Mouse (Mus musculus): ENCODE data around the gene Spcs1. TPM values are rescaled to one million over a fixed set of nuclear protein-coding genes. Genes with fewer than 3 reads are reported as not detected.

Spcs1 gene
- 337 and 341 TPM in 2 replicates for polyA plus RNA-seq (2016; fragmentation: Nextera tagmentation; extraction: Ambion mirVana)

GRCm38 (mm10) chr14:31001307-31002205 lies at the start of gene Spcs1, which contains the start of gene Glt8d1:
Spcs1 (minus strand) TSS chr14:31001672.
Glt8d1 (plus strand) TSS chr14:31001400.
- peak; percentile 90 for ATAC-seq (ENCODE audit: insufficient number of reproducible peaks, insufficient read depth, low FRiP score, low TSS enrichment)
- no peaks in the 10 kb centered on the region for H3K27me3 ChIP-seq
- peaks cover 8% of the 10 kb centered on the region; the same call in 1 of the 2 replicates for H3K4me1 ChIP-seq
- WGBS, result under 1% methylated on average over 84 of the region's 84 CpGs
- peak within 1 kb of the TSS; percentile 94 for H3K4me3 ChIP-seq
- peaks cover 12% of the 10 kb centered on the region; the same call in 1 of the 2 replicates for H3K36me3 ChIP-seq
- H3K4me2 ChIP-seq (replicated peaks), result peak within 1 kb of the TSS; percentile 75
- H3K9me3 ChIP-seq, result no peaks in the 10 kb centered on the region
- H3K9ac ChIP-seq, result peak within 1 kb of the TSS; percentile 91
- H3K27ac ChIP-seq, result peak within 1 kb of the TSS; percentile 91

DNA sequence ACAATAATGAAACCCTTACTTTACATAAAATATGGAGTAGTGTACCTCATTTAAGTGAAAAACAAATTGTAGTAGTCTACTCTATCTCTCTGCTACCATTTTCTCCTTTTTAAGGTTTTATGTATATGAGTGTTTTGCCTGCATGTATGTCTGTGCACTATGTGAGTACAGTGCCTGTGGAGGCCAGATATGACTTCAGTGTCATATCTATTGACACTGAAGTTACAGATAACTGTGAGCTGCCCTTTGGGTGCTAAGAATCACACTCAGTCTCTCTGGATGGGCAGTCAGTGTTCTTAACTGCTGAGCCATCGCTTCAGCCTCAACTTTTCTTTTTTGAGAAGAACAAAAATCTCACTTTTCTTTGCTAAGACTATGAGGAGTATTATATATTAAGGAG lies 44.3 kb upstream of the Spcs1 start:
- Histone ChIP-seq H3K4me2 (replicated peaks) (no peak overlapping the region), H3K9ac (no peak overlapping the region), H3K9me3 (no peaks in the 10 kb centered on the region), H3K4me1 (no peaks in the 10 kb centered on the region), H3K27me3 (no peaks in the 10 kb centered on the region), H3K4me3 (no peak overlapping the region), H3K36me3 (peaks cover 63% of the 10 kb centered on the region), H3K27ac (no peak overlapping the region)
- ATAC-seq (ENCODE audit: insufficient number of reproducible peaks, insufficient read depth, low FRiP score, low TSS enrichment), result no peak
- 94% methylated on average over 1 of the region's 1 CpGs for WGBS

DNA sequence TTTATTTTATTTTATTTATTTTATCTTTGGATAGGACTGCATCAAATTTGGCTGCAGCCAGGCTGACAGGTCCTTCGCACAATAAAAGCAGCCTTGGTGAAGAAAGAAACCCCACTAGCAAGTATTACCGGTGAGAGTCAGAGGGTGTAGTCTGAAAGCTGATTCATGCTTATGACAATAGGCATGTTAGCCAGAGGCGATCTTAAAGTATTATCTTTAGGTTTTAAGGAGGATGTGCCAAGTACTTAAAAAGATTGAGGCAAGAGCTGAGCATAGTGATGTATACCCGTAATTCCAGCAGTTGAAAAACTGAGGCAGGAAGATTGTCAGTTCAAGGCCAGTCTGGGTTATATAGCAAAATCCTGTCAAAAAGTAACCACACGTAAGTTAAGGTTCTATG lies 43.8 kb upstream of the Spcs1 start:
- Histone ChIP-seq H3K27ac (no peak overlapping the region), H3K4me1 (no peaks in the 10 kb centered on the region), H3K4me2 (replicated peaks) (no peak overlapping the region), H3K36me3 (peaks cover 58% of the 10 kb centered on the region), H3K27me3 (no peaks in the 10 kb centered on the region), H3K9me3 (no peaks in the 10 kb centered on the region), H3K4me3 (no peak overlapping the region), H3K9ac (no peak overlapping the region)
- no peak for ATAC-seq (ENCODE audit: insufficient number of reproducible peaks, insufficient read depth, low FRiP score, low TSS enrichment)
- 92% methylated on average over 5 of the region's 5 CpGs for WGBS

DNA sequence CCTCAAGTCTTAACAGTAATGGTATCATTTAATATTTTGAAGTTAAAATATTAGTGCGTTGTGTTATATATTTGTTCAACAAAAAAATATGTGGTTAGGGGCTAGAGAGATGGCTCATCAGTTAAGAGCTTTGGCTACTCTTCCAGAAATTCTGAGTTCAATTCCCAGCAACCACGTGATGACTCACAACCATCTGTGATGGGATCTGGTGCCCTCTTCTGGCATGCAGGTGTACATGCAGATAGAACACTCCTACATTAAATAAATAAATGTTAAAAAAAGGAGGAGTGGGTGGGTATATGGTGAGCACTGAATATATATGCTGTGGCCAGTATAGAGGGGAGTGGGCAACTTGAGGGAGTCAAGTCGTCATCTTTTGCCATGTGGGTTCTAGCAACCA lies 24.3 kb upstream of the Spcs1 start:
- no peaks in the 10 kb centered on the region for H3K27me3 ChIP-seq
- H3K4me3 ChIP-seq, result no peak overlapping the region
- no peak for ATAC-seq (ENCODE audit: insufficient number of reproducible peaks, insufficient read depth, low FRiP score, low TSS enrichment)
- WGBS, result 76% methylated on average over 3 of the region's 3 CpGs
- H3K4me2 ChIP-seq (replicated peaks), result no peak overlapping the region
- H3K9me3 ChIP-seq, result no peaks in the 10 kb centered on the region
- H3K36me3 ChIP-seq, result peaks cover 64% of the 10 kb centered on the region
- H3K4me1 ChIP-seq, result no peaks in the 10 kb centered on the region
- no peak overlapping the region for H3K9ac ChIP-seq
- no peak overlapping the region for H3K27ac ChIP-seq

DNA sequence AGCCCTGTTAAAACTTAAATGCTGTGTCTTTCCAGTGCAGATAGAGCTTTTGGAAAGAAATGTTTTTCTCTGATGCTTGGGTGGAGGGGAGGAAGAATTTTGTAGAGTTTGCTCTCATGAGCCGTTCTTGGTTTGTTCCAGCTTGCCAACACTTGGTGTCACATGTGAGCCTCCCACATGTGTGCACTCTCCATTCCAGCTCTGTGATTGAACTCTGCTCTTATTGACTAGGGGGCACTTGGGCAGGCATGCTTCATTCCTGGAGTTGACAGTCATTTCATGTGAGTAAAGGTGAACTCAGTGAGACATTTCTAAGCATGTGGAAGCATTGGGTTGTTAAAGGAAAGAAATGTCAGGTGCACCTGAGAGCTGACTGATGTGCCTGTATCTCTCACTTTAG lies 21.1 kb upstream of the Spcs1 start:
- ATAC-seq (ENCODE audit: insufficient number of reproducible peaks, insufficient read depth, low FRiP score, low TSS enrichment), result no peak
- H3K4me2 ChIP-seq (replicated peaks), result no peak overlapping the region
- 63% methylated on average over 1 of the region's 1 CpGs for WGBS
- no peak overlapping the region for H3K27ac ChIP-seq
- peaks cover 15% of the 10 kb centered on the region for H3K4me1 ChIP-seq
- H3K9me3 ChIP-seq, result no peaks in the 10 kb centered on the region
- H3K36me3 ChIP-seq, result peaks cover 42% of the 10 kb centered on the region
- no peaks in the 10 kb centered on the region for H3K27me3 ChIP-seq
- no peak overlapping the region for H3K9ac ChIP-seq
- H3K4me3 ChIP-seq, result no peak overlapping the region

DNA sequence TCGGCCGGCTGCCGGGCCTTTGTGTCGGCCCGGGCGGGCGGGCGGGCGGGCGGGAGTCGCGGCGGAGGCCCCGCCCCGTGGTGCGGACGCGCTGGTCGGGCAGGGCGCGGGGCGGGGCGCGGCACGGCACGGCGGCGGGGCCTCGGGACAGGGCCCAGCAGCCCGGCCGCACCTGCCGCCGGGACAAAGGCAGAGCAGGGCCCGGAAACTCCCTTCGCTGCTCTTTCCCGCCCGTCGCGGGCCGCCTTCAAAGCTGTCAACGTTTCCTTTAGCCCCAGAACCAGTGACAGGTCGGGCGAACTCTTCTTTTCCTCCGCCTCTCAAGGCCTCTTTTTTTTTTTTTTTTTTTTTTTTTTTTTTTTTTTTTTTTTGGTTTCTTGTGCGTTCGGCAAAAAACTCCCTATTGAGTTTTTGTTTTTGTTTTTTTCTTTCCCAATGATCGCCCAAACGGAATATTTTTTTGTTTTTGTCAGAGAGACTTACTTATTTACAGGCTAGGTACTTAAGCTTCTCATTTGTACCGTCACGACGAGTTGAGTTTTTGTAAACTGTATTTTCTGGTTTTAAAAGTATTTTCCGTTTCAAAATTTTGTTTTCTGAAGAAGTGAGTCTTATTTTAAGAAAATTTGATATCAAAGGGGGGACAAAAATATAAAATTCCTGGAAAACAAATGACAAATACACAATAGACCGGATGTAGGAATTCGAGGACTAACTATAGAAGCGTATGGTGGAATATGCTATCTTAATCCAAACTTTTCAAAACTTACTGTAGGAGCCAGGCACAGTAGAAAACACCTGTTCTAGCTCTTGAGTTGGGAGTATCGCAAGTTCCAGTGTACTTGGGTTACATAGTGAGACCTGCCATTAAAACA lies 18.1 kb upstream of the Spcs1 start:
- Histone ChIP-seq H3K9ac (peak overlapping the region; percentile 93), H3K27me3 (no peaks in the 10 kb centered on the region), H3K4me2 (replicated peaks) (peak overlapping the region; percentile 54), H3K9me3 (no peaks in the 10 kb centered on the region), H3K27ac (peak overlapping the region; percentile 97), H3K36me3 (peaks cover 43% of the 10 kb centered on the region), H3K4me1 (peaks cover 18% of the 10 kb centered on the region), H3K4me3 (peak overlapping the region; percentile 82)
- 8% methylated on average over 33 of the region's 56 CpGs for WGBS
- ATAC-seq (ENCODE audit: insufficient number of reproducible peaks, insufficient read depth, low FRiP score, low TSS enrichment), result peak; percentile 93

DNA sequence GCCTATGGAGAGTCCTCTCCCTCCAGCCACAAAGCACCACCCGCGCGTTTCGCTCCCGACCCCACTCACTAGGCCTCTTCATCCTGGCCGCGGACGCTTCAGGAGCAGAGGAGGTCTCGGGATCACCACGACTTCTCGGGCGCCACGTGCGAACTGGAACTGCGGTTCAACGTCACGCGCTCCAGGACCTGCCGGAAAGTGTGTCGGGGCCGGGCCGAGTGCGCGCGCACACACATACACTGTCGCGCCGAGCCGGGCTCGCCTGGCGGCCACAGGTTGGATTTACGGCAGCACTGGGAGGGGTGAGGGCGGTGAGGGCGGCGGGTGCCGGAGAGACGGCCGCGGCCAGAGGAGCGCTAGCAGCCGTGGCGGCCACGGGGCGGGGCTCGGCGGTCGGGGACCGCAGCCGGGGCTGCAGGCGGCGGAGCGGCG lies 17.4 kb upstream of the Spcs1 start, which contains the start of the genes Pbrm1 and Gnl3:
Pbrm1 (plus strand) TSS at position 279 of the 432 bp plus-strand sequence.
Gnl3 (minus strand) TSS at position 293 of the 432 bp plus-strand sequence.
- peaks cover 18% of the 10 kb centered on the region for H3K4me1 ChIP-seq
- H3K36me3 ChIP-seq, result peaks cover 46% of the 10 kb centered on the region
- peak within 1 kb of the TSS; percentile 82 for H3K4me3 ChIP-seq
- no peaks in the 10 kb centered on the region for H3K27me3 ChIP-seq
- no peaks in the 10 kb centered on the region for H3K9me3 ChIP-seq
- peak within 1 kb of the TSS; percentile 97 for H3K27ac ChIP-seq
- H3K4me2 ChIP-seq (replicated peaks), result peak within 1 kb of the TSS; percentile 73
- peak within 1 kb of the TSS; percentile 93 for H3K9ac ChIP-seq
- WGBS, result under 1% methylated on average over 48 of the region's 53 CpGs
- ATAC-seq (ENCODE audit: insufficient number of reproducible peaks, insufficient read depth, low FRiP score, low TSS enrichment), result peak; percentile 92

- H3K4me3 ChIP-seq, result peak overlapping the region; percentile 82
- H3K4me1 ChIP-seq, result peaks cover 18% of the 10 kb centered on the region
- no peaks in the 10 kb centered on the region for H3K27me3 ChIP-seq
- H3K4me2 ChIP-seq (replicated peaks), result peak overlapping the region; percentile 73
- no peaks in the 10 kb centered on the region for H3K9me3 ChIP-seq
- H3K36me3 ChIP-seq, result peaks cover 51% of the 10 kb centered on the region
- WGBS, result 0% methylated on average over 2 of the region's 2 CpGs
- H3K9ac ChIP-seq, result peak overlapping the region; percentile 93
- H3K27ac ChIP-seq, result no peak overlapping the region
- ATAC-seq (ENCODE audit: insufficient number of reproducible peaks, insufficient read depth, low FRiP score, low TSS enrichment), result no peak
These were observed 16.4 kb upstream of the Spcs1 start for GRCm38 (mm10) chr14:31017854-31018253.

GRCm38 (mm10) chr14:31016063-31016462 lies 14.6 kb upstream of the Spcs1 start:
- Histone ChIP-seq H3K27me3 (no peaks in the 10 kb centered on the region), H3K36me3 (peaks cover 62% of the 10 kb centered on the region), H3K27ac (no peak overlapping the region), H3K4me3 (no peak overlapping the region), H3K4me2 (replicated peaks) (no peak overlapping the region), H3K4me1 (peaks cover 18% of the 10 kb centered on the region), H3K9me3 (no peaks in the 10 kb centered on the region), H3K9ac (no peak overlapping the region)
- WGBS, result 88% methylated on average over 1 of the region's 1 CpGs
- no peak for ATAC-seq (ENCODE audit: insufficient number of reproducible peaks, insufficient read depth, low FRiP score, low TSS enrichment)

DNA sequence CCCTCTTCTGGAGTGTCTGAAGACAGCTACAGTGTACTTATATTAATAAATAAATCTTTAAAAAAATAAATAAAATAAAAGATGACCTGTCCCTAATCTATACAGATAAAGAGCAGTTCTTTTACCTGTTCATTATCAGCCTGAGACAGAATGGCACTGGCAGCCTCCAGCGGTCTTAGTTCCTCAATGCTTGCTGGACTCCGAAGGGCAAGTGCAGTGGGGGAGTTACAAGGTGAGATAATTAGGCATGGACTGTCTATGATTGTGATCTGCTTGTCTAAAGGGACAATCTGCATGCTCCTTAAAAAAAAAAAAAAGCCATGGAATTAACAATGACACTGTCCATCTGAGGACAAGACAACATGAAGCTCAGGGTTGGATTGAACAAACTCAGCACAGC lies 12.5 kb upstream of the Spcs1 start:
- H3K4me3 ChIP-seq, result no peak overlapping the region
- H3K4me1 ChIP-seq, result peaks cover 9% of the 10 kb centered on the region
- peaks cover 79% of the 10 kb centered on the region for H3K36me3 ChIP-seq
- H3K9me3 ChIP-seq, result no peaks in the 10 kb centered on the region
- no peaks in the 10 kb centered on the region for H3K27me3 ChIP-seq
- no peak overlapping the region for H3K4me2 ChIP-seq (replicated peaks)
- H3K27ac ChIP-seq, result no peak overlapping the region
- H3K9ac ChIP-seq, result no peak overlapping the region
- no peak for ATAC-seq (ENCODE audit: insufficient number of reproducible peaks, insufficient read depth, low FRiP score, low TSS enrichment)
- 99% methylated on average over 2 of the region's 2 CpGs for WGBS

DNA sequence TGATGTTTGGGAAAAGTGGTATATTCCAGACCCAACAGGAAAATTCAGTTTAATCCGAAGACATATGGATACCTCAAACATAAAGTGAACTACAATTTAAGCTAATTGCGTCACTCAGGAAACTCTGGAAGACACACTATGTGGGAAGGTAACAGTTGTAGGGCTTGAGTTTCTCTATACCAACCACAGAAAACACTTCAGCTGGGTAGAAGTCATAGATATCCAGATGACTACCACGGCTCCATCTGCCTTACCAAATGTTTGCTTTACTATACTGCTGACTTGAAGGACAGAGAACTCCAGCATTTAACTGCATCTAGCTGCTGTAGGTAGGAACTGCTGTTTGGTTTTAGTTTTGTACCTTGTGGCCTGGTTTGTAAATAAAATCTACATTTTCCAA lies 10.1 kb upstream of the Spcs1 start:
- Histone ChIP-seq H3K9ac (no peak overlapping the region), H3K4me1 (no peaks in the 10 kb centered on the region), H3K27me3 (no peaks in the 10 kb centered on the region), H3K4me3 (no peak overlapping the region), H3K4me2 (replicated peaks) (no peak overlapping the region), H3K36me3 (peaks cover 84% of the 10 kb centered on the region), H3K27ac (no peak overlapping the region), H3K9me3 (no peaks in the 10 kb centered on the region)
- no peak for ATAC-seq (ENCODE audit: insufficient number of reproducible peaks, insufficient read depth, low FRiP score, low TSS enrichment)
- WGBS, result 94% methylated on average over 3 of the region's 3 CpGs
